Mouse (Mus musculus) G1E (cell line): Measurements from ENCODE around the gene Auts2. TPM values are rescaled to one million over a fixed set of nuclear protein-coding genes. Genes with fewer than 3 reads are reported as not detected.

ENCODE experiments used
- ATAC-seq: 2 replicates; pipeline ENCODE4 v1.8.0; 2016; ENCODE audit warnings: mild to moderate bottlenecking; ENCODE audit not compliant: insufficient number of reproducible peaks, poor library complexity, low FRiP score, severe bottlenecking; ENCODE audit errors: extremely low read depth
- DNase-seq: peaks from one replicate; pipeline ENCODE4 v3.0.0; 2012; ENCODE audit warnings: low spot score
- H3K27me3 ChIP-seq: 2 replicates; pipeline ENCODE4 v1.6.1; 2012; ENCODE audit warnings: mild to moderate bottlenecking, low read length, inconsistent platforms; ENCODE audit not compliant: insufficient read depth
- H3K36me3 ChIP-seq: replicated peaks from 2 replicates; pipeline ENCODE3; 2012; ENCODE audit warnings: mild to moderate bottlenecking, inconsistent platforms
- H3K4me1 ChIP-seq: 2 replicates; pipeline ENCODE4 v1.6.1; 2012; ENCODE audit warnings: low read depth, low read length, inconsistent platforms, mixed read lengths; ENCODE audit not compliant: insufficient read depth
- H3K4me3 ChIP-seq: 2 replicates; pipeline ENCODE4 v1.5.1; 2012; ENCODE audit warnings: low read depth, mild to moderate bottlenecking, inconsistent platforms, low read length, moderate library complexity, mixed read lengths
- H3K9me3 ChIP-seq: replicated peaks from 2 replicates; pipeline ENCODE4 v1.6.1; 2012; ENCODE audit warnings: inconsistent platforms
- CTCF ChIP-seq: IDR thresholded peaks from 2 replicates; pipeline ENCODE4 v1.5.1; 2012; ENCODE audit warnings: low read depth, low read length, inconsistent platforms, mixed read lengths
- GATA1 ChIP-seq: IDR thresholded peaks from 2 replicates; pipeline ENCODE4 v1.6.1; 2012; ENCODE audit warnings: borderline replicate concordance, low read length, inconsistent platforms, mixed read lengths
- GATA2 ChIP-seq: IDR thresholded peaks from 2 replicates; pipeline ENCODE4 v1.6.1; 2012; ENCODE audit warnings: low read depth, low read length, inconsistent platforms, borderline replicate concordance
- POLR2AphosphoS5 ChIP-seq: IDR thresholded peaks from 2 replicates; pipeline ENCODE4 v1.6.1; 2012; ENCODE audit warnings: low read depth, low read length, inconsistent platforms; ENCODE audit not compliant: insufficient replicate concordance
- TAL1 ChIP-seq: conservative IDR thresholded peaks from 2 replicates; pipeline ENCODE4 v1.6.1; 2012; ENCODE audit warnings: low read depth, low read length, inconsistent platforms, mixed read lengths
- polyA plus RNA-seq: library from polyadenylated mRNA; stranded (reverse); fragments of >175 nt; gene quantifications from 2 replicates; pipeline ENCODE4 v1.2.3, GENCODE M21; 2012
- total RNA-seq, 2 experiments: library from RNA; stranded (forward) in 1 of 2; stranded (reverse) in 1 of 2; fragments of 200-1000 nt in 1 of 2; fragments of >200 nt in 1 of 2; fragmentation: Nextera tagmentation in 1 of 2; gene quantifications; 2 replicates each; pipeline ENCODE4 v1.2.3; 2014 to 2017

The Auts2 gene
- total and polyA plus RNA-seq, 3 experiments, result 0.09 to 1.3 (median 0.90) TPM

DNA sequence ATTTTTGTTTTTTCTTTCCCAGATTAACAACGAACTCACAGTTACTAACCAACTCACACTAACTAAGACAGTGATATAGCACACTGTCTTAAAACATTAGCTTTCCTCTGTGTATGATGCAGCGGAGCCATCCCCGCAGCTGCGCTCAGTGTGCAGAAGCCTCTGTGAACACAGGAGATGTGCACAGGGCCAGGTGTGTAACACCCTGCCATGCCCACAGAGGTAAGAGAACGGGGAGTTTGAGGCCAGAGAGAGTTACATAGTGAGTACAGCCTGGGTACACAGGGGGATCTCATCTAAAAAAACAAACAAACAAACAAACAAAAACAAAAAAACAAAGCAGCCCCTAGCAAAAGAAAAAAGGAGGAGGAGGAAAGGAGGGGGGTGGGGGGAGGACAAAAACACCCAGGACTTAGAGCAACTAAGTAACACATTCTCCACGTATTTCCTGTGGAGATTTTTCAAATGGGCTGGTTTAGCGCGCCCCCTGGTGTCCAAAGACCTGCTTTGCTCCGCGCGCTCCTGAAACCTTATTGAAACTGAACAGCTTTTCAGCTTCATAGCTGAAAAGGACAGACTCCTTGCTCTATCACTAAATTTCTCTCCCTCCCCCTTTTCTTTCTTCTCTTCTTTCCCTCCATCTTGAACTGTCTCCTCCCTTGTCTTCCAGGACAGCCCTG is 1115.3 kb downstream of the Auts2 start:
- H3K4me3 ChIP-seq, result no peak overlapping the region
- H3K4me1 ChIP-seq, result no peaks in the 10 kb centered on the region
- TF ChIP-seq GATA2, result no peak
- TF ChIP-seq TAL1, result no peak
- TF ChIP-seq CTCF, result no peak
- TF ChIP-seq GATA1, result no peak
- no peak for TF ChIP-seq POLR2AphosphoS5
- peaks cover 56% of the 10 kb centered on the region for H3K9me3 ChIP-seq
- ATAC-seq, result no peak
- H3K36me3 ChIP-seq, result no peaks in the 10 kb centered on the region
- DNase-seq, result no peak
- no peaks in the 10 kb centered on the region for H3K27me3 ChIP-seq

DNA sequence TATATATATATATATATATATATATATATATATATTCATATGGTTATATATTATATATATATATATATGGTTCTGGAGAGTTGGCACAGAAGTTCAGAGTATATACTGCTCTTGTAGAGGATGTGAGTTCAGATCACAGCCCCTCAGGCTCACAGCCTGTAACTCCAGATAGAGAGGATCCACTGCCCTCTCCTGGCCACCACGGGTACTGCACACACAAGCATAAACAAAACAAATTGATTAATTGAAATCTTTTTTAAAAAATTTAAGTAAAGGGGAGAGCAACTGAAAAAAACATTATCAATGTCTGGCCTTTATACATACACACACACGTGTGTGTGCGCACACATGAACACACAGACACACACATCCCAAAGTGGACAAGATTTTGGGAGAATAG is 1120.4 kb downstream of the Auts2 start:
- DNase-seq (no peak), ATAC-seq (no peak)
- no peaks in the 10 kb centered on the region for H3K27me3 ChIP-seq
- TF ChIP-seq TAL1, result no peak
- no peak for TF ChIP-seq GATA1
- TF ChIP-seq GATA2, result no peak
- TF ChIP-seq CTCF, result no peak
- TF ChIP-seq POLR2AphosphoS5, result no peak
- H3K9me3 ChIP-seq, result peaks cover 54% of the 10 kb centered on the region
- no peaks in the 10 kb centered on the region for H3K36me3 ChIP-seq
- no peak overlapping the region for H3K4me3 ChIP-seq
- no peaks in the 10 kb centered on the region for H3K4me1 ChIP-seq

DNA sequence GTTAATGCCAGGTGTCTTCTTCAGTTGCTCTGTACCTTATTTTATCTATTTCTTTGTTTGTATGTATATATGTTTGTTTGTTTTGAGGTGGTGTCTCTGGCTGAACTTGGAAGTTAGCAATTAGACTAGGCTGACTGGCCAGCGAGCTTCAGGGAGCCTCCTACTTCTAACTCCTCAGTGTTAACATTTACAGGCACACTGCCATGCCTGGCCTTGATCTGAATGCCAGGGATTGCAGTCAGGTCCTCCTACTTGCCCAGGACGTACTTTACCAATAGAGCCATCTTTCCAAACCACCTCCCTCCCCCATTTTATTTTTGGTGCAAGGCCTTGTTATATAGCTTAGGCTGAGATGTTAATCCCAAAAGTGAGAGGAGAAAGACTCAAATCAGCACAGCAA is 1122.7 kb downstream of the Auts2 start:
- DNase-seq (no peak), ATAC-seq (no peak)
- no peaks in the 10 kb centered on the region for H3K27me3 ChIP-seq
- peaks cover 63% of the 10 kb centered on the region for H3K9me3 ChIP-seq
- no peaks in the 10 kb centered on the region for H3K36me3 ChIP-seq
- H3K4me3 ChIP-seq, result no peak overlapping the region
- TF ChIP-seq GATA2 (no peak), TAL1 (no peak), GATA1 (no peak), POLR2AphosphoS5 (no peak), CTCF (no peak)
- H3K4me1 ChIP-seq, result no peaks in the 10 kb centered on the region

DNA sequence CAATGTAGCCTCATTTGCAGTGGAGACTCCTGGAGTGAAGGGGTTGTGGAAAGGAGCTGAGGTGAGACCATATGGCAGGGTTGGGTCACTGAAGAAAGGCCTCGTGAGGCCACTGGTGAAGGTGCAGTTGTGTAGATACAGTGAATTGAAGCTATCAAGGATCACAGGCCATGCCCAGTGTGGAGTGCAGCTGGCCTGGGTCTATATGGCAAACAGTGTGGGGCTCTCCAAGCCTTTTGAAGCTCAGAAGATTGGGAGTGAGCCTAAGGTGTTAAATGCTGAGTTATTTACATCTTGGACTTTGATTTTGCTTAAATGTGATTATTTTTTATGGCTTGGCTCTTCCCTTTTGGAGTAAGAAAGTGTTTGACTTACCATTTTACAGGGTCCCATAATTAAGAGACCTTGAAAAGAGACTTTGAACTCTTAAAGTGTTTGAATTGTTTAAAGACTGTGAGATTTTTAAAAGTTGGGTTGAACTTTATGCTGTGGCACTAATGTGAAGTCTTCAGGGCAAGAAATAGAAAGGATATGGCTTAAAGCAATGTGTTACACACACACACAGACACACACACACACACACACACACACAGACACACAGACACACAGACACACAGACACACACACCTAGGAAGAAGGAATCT is 1127.1 kb downstream of the Auts2 start:
- Histone ChIP-seq H3K4me3 (no peak overlapping the region), H3K36me3 (no peaks in the 10 kb centered on the region), H3K27me3 (no peaks in the 10 kb centered on the region), H3K4me1 (no peaks in the 10 kb centered on the region), H3K9me3 (peaks cover 75% of the 10 kb centered on the region)
- TF ChIP-seq GATA2 (no peak), GATA1 (no peak), TAL1 (no peak)
- ATAC-seq (no peak), DNase-seq (no peak)

DNA sequence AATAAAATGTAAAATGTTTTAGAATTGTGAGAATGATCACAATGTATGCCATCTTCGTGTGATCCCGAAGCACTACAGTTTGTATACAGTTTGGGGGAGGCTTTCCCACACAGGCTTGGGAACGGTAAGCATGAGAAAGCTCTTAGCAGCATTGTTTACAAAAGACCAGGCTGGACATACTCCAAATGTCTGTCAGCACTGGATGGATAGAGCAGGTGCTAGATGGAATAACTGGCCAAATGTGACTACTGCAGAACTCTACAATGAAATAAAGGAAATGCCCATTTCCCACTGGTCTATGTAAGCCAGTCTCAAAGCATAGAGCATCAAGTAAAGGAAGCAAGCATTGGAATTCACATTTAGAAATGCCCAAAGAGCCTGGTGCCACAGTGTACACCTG is 1144.9 kb downstream of the Auts2 start:
- no peaks in the 10 kb centered on the region for H3K27me3 ChIP-seq
- no peaks in the 10 kb centered on the region for H3K36me3 ChIP-seq
- H3K9me3 ChIP-seq, result peaks cover 57% of the 10 kb centered on the region
- no peak for DNase-seq
- ATAC-seq, result no peak
- TF ChIP-seq GATA2, result no peak
- no peak for TF ChIP-seq CTCF
- TF ChIP-seq GATA1, result no peak
- TF ChIP-seq TAL1, result no peak
- no peak for TF ChIP-seq POLR2AphosphoS5
- H3K4me3 ChIP-seq, result no peak overlapping the region
- H3K4me1 ChIP-seq, result no peaks in the 10 kb centered on the region

DNA sequence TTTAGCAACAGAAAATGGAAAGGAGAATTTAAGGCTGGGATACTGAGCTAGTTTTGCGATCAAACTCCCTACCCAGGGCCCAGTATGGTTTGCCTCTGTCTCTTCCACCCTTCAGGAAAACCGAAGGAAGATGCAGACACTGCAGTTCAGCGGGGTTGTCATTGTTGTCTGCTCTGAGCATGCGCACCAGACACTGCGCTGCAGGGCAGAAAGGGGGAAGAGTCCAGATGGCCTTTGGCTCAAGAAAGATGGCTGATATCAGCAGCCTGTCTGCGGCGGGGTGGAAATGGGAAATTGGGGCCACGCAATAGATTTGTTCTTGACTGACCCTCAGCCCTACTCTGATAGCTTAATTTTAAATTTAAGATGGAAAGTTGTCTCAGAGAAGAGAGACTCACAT is 1147.4 kb downstream of the Auts2 start:
- ATAC-seq (no peak), DNase-seq (no peak)
- Histone ChIP-seq H3K27me3 (no peaks in the 10 kb centered on the region), H3K4me1 (no peaks in the 10 kb centered on the region), H3K36me3 (no peaks in the 10 kb centered on the region), H3K4me3 (no peak overlapping the region), H3K9me3 (peaks cover 56% of the 10 kb centered on the region)
- TF ChIP-seq TAL1, result no peak
- TF ChIP-seq POLR2AphosphoS5, result no peak
- no peak for TF ChIP-seq GATA1
- no peak for TF ChIP-seq CTCF
- TF ChIP-seq GATA2, result no peak
